Mouse (Mus musculus) lung, embryonic 16.5 days (tissue): ENCODE results near the gene Sema3g. TPM values are rescaled to one million over a fixed set of nuclear protein-coding genes. Genes with fewer than 3 reads are reported as not detected.

Experiments
- ATAC-seq: fragments of 200-750 bp; cut with Nextera tagmentation; 2 replicates; pipeline ENCODE4 v1.8.0; 2017; ENCODE audit warnings: low read depth, mild to moderate bottlenecking, moderate library complexity
- H3K27ac ChIP-seq: fragments of 300-500 bp; sonication (generic); 2 replicates; pipeline ENCODE4 v1.5.1; 2014; ENCODE audit warnings: mild to moderate bottlenecking, control low read depth, low read length
- H3K27me3 ChIP-seq: fragments of 300-500 bp; sonication (generic); 2 replicates; pipeline ENCODE4 v1.6.1; 2014; ENCODE audit warnings: low read depth, low read length, mixed read lengths; ENCODE audit not compliant: control insufficient read depth, insufficient read depth
- H3K36me3 ChIP-seq: fragments of 300-500 bp; sonication (generic); 2 replicates; pipeline ENCODE4 v1.6.1; 2014; ENCODE audit warnings: low read length; ENCODE audit not compliant: control insufficient read depth, insufficient read depth
- H3K4me1 ChIP-seq: fragments of 300-500 bp; sonication (generic); replicated peaks from 2 replicates; pipeline ENCODE4 v1.6.1; 2014; ENCODE audit warnings: low read length, mixed read lengths; ENCODE audit not compliant: control insufficient read depth, insufficient read depth
- H3K4me2 ChIP-seq: fragments of 300-500 bp; sonication (generic); 2 replicates; pipeline ENCODE4 v1.6.1; 2014; ENCODE audit warnings: low read depth, low read length, control low read depth
- H3K4me3 ChIP-seq: fragments of 300-500 bp; sonication (generic); 2 replicates; pipeline ENCODE4 v1.5.1; 2014; ENCODE audit warnings: mild to moderate bottlenecking, low read length, control low read depth
- H3K9ac ChIP-seq: fragments of 300-500 bp; sonication (generic); 2 replicates; pipeline ENCODE4 v1.6.1; 2014; ENCODE audit warnings: low read length, control low read depth
- H3K9me3 ChIP-seq: fragments of 300-500 bp; sonication (generic); 2 replicates; pipeline ENCODE4 v1.6.1; 2016; ENCODE audit warnings: low read length; ENCODE audit not compliant: control insufficient read depth
- WGBS: fragments of 180-500 bp; shearing (Covaris S2); extraction: QIAGEN DNeasy Blood & Tissue Kit; methylation state at CpG from one replicate; pipeline ENCODE4 v1.1.7; 2014; 5-methylcytosine and 5-hydroxymethylcytosine counted together
- polyA plus RNA-seq: library from polyadenylated mRNA; unstranded; fragments of >200 nt; fragmentation: Nextera tagmentation; extraction: Ambion mirVana; gene quantifications from 2 replicates; pipeline ENCODE4 v1.2.1, GENCODE M21; 2015

The Sema3g gene
- polyA plus RNA-seq, 1 experiment from 2014 or later: 2.7 TPM

DNA sequence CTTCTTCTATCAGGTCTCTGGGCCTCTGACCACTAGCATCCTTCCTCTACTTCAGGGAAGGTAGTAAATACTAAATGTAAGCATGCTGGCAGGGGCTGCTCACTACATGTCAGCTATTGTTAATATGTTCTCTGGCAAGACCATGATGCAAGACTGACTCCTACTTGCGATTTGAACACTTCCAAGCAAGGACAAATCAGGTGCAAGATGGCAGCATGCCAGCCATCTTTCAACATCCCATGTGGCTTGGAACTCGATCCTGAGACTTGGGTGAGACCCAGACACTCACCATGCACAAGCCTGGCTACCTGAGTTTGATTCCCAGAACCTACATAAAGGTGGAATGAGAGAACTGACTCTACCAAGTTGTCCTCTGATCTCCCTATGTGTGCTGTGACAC lies 25.7 kb upstream of the Sema3g start:
- 46% methylated on average over 2 of the region's 2 CpGs for WGBS
- no peak for ATAC-seq
- Histone ChIP-seq H3K4me3 (no peak overlapping the region), H3K27me3 (no peaks in the 10 kb centered on the region), H3K27ac (no peak overlapping the region), H3K4me1 (peaks cover 12% of the 10 kb centered on the region), H3K9ac (no peak overlapping the region), H3K36me3 (peaks cover 43% of the 10 kb centered on the region), H3K4me2 (no peak overlapping the region), H3K9me3 (no peaks in the 10 kb centered on the region)

DNA sequence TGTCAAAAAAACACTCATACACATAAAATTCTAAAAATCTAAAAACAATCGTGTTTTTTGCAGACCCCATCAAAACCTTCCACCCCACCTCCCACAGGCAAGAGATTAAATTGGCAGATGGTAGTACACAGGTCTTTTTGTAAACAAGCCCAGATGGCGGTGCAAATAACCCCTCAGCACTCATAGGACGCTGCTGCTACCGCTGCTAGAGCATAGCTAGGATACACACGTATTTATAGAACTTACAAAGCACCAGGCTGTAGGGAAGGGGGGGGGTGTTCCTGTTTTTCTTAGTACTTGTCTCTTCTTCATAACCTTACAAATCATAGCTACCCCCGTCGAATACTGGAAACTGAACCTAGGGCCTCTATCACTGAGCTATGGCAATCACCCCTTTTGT lies 23.9 kb upstream of the Sema3g start:
- Histone ChIP-seq H3K27ac (peak overlapping the region; percentile 49; the same call in 1 of the 2 replicates), H3K9ac (no peak overlapping the region), H3K4me2 (no peak overlapping the region), H3K9me3 (no peaks in the 10 kb centered on the region), H3K4me3 (no peak overlapping the region), H3K36me3 (peaks cover 32% of the 10 kb centered on the region), H3K4me1 (peaks cover 13% of the 10 kb centered on the region), H3K27me3 (no peaks in the 10 kb centered on the region)
- 60% methylated on average over 7 of the region's 7 CpGs for WGBS
- ATAC-seq: no peak

DNA sequence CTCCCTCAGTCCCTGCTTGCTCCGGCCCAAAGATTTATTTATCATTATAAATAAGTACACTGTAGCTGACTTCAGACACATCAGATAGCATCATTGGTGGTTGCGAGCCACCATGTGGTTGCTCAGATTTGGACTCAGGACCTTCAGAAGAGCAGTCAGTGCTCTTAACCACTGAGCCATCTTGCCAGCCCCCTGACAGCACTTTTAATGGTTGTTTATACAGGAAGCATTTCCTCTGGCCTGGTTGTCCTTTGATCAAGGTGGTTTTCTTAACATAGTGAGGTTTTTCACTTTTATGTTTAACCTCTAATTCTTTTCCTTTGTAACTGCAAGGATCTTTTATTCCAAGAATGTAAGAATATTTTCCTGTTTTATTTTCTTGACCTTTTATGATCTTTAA lies 23.2 kb upstream of the Sema3g start:
- Histone ChIP-seq H3K36me3 (peaks cover 34% of the 10 kb centered on the region), H3K4me2 (no peak overlapping the region), H3K27ac (peak overlapping the region; percentile 49; the same call in 1 of the 2 replicates), H3K9me3 (no peaks in the 10 kb centered on the region), H3K4me3 (no peak overlapping the region), H3K9ac (no peak overlapping the region), H3K27me3 (no peaks in the 10 kb centered on the region), H3K4me1 (peaks cover 17% of the 10 kb centered on the region)
- 64% methylated on average over 2 of the region's 2 CpGs for WGBS
- ATAC-seq: peak; percentile 18; the same call in 1 of the 2 replicates

DNA sequence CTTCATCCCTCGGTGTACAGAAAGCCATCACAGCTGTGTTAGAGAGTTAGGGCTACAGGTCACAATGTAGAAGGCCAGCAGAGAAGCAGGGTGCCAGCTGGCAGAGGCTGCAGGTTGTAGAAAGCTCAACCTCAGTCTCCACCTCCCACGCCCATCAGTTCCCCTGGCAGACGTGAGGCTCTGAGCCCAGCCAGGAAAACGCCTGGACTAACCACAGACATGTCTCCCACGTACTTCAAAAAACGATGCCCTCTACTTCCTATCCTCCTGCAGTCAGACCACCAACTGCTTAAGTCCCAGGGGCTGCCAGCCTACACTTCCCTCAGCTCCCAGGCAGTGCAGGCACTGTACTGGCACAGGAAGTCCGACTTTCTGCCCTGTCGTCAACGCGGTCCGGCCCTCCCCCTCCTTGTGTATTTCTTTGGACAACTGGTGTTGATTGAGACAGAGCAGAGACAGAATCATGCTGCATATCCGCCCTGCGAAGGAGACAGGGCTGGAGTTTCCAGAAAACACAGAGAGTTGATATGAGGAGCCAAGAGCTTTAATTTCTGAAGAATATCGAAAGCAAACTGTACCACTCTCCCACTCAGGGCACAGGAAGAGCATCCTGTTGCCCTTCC lies 22.7 kb upstream of the Sema3g start:
- Histone ChIP-seq H3K4me3 (no peak overlapping the region), H3K27ac (peak overlapping the region; percentile 89), H3K9me3 (no peaks in the 10 kb centered on the region), H3K36me3 (peaks cover 29% of the 10 kb centered on the region), H3K4me2 (peak overlapping the region; percentile 22; the same call in 1 of the 2 replicates), H3K27me3 (no peaks in the 10 kb centered on the region), H3K9ac (no peak overlapping the region), H3K4me1 (peaks cover 23% of the 10 kb centered on the region)
- 39% methylated on average over 14 of the region's 14 CpGs for WGBS
- ATAC-seq: peak; percentile 83

DNA sequence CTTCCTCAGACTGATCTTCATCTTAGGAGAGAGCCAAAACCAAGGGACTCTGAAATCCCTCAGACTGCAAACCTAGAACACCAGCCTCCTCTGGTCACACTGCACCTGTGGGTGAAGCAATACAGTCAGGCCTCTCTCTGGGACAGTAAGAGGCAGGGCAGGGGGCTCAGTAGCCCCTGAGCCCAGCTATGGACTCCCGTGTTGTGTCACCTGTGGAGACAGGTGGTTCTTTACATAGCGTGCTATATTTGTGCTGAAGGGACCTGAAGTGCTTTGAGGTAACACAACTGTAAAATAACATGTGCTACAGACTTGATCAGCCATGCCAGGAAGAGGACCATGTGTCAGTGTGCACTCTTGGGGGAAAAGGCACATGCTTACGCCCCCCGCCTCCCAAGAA lies 22.1 kb upstream of the Sema3g start:
- peak overlapping the region; percentile 33; the same call in 1 of the 2 replicates for H3K9ac ChIP-seq
- ATAC-seq: no peak
- peaks cover 27% of the 10 kb centered on the region for H3K36me3 ChIP-seq
- peak overlapping the region; percentile 89 for H3K27ac ChIP-seq
- peaks cover 27% of the 10 kb centered on the region for H3K4me1 ChIP-seq
- H3K4me3 ChIP-seq: no peak overlapping the region
- no peaks in the 10 kb centered on the region for H3K9me3 ChIP-seq
- H3K4me2 ChIP-seq: peak overlapping the region; percentile 22; the same call in 1 of the 2 replicates
- H3K27me3 ChIP-seq: no peaks in the 10 kb centered on the region
- 84% methylated on average over 4 of the region's 4 CpGs for WGBS

DNA sequence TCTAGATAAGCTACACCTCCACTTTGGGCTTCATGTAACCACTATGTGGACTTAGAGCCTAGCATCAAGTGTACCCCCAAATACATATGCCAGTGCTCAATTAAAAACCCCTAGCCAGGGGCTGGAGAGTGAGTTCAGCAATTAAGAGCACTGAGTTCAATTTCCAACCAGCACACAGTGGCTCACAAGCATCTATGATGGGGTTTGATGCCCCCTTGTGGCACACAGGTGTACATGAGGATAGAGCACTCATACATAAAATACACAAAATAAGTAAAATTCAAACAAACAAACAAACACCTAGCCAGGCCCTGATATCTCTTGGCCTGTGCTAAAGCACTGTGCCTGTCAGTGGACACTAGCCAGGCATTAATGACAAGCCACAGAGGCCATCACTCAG lies 21.7 kb upstream of the Sema3g start:
- Histone ChIP-seq H3K4me2 (no peak overlapping the region), H3K27ac (peak overlapping the region; percentile 89), H3K4me1 (peaks cover 27% of the 10 kb centered on the region), H3K9ac (no peak overlapping the region), H3K27me3 (no peaks in the 10 kb centered on the region), H3K36me3 (peaks cover 22% of the 10 kb centered on the region), H3K9me3 (no peaks in the 10 kb centered on the region), H3K4me3 (no peak overlapping the region)
- no peak for ATAC-seq

DNA sequence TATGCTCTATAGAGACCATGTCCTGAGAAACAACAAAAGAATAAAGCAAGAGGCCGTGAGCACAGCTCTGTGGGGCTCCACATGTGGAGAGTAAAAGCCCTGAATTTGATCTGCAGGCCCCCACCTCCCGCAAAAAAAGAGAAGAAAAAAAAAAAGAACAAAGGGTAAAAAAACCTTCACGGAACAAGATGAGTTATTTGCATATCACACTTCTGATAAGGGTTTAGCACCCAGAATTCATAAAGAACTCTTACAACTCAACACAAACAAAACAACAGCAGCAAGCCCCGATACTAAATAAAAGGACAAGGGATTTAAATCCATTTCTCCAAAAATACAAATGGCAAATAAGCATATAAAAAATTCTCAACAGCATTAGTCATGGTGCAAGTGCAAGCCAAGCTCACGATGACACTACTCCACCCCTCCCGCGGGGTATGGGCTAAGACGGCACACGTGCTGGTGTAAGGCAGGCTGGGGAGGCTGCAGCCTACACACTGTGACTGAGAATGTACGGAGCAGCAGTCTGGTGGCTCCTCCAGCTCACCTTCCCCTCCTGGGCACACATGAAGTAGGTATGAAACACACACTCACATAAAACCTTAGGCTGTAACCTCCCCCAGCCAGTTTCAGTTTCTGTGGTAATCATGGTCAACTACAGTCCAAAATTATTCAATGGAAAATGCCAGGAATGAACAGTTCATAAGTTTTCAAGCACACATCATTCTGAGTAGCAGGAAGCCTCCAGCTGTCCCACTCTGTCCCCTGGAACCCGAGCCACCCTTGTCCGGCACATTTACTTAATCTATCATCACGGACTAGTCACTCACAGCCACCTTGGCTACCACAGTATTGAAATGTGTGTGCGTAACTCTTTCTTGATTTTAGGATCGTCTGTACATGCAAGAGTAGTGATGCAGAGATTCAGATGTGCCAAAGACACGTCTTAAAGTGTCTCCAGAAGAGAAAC lies 19.8 kb upstream of the Sema3g start:
- H3K9ac ChIP-seq: no peak overlapping the region
- no peaks in the 10 kb centered on the region for H3K27me3 ChIP-seq
- peak; percentile 79 for ATAC-seq
- H3K27ac ChIP-seq: peak overlapping the region; percentile 86
- peak overlapping the region; percentile 30; the same call in 1 of the 2 replicates for H3K4me2 ChIP-seq
- peaks cover 26% of the 10 kb centered on the region for H3K36me3 ChIP-seq
- no peaks in the 10 kb centered on the region for H3K9me3 ChIP-seq
- H3K4me1 ChIP-seq: peaks cover 27% of the 10 kb centered on the region
- 55% methylated on average over 16 of the region's 16 CpGs for WGBS
- H3K4me3 ChIP-seq: no peak overlapping the region

DNA sequence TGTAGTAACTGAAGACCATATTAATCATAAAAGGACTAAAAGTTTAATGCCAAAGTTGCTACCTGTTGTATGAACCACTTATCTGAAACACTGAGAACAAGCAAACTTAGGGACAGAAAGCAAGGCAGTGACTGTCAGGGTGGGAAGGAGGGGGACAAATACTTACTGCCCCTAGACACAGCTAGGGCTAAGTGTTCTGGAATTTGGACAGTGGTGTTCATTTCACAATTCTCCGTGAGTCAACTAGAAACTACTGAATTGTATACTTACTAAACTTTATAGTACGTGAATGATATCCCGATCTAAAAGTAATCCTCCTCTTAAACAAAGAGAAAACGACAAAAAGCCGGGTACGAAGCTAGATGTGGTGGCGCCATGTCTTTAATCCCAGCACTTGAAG lies 18.1 kb upstream of the Sema3g start:
- Histone ChIP-seq H3K4me1 (peaks cover 29% of the 10 kb centered on the region), H3K27me3 (no peaks in the 10 kb centered on the region), H3K9ac (no peak overlapping the region), H3K9me3 (no peaks in the 10 kb centered on the region), H3K4me3 (no peak overlapping the region), H3K27ac (peak overlapping the region; percentile 56; the same call in 1 of the 2 replicates), H3K4me2 (no peak overlapping the region), H3K36me3 (peaks cover 37% of the 10 kb centered on the region)
- no peak for ATAC-seq
- WGBS: 85% methylated on average over 7 of the region's 7 CpGs

DNA sequence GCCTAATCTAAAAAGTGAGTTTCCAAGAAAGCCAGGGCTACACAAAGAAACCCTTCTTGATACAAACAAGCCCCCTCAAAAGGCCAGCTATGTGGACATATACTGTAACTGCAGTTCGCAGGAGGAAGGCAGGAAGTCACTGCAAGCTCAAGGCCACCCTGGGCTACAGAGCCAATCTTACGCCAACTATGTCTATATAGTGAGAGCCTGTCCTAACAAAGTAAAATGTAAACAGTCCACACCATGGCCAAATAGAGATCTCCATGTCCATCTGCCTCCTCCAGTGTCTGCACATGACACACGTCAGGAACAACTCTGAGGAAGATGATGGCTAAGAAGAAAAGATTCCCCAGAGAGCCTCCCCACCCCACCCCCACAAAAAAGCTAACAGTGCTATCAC lies 17.6 kb upstream of the Sema3g start:
- Histone ChIP-seq H3K9me3 (no peaks in the 10 kb centered on the region), H3K4me2 (no peak overlapping the region), H3K36me3 (peaks cover 37% of the 10 kb centered on the region), H3K4me3 (no peak overlapping the region), H3K27me3 (no peaks in the 10 kb centered on the region), H3K4me1 (peaks cover 32% of the 10 kb centered on the region), H3K9ac (no peak overlapping the region), H3K27ac (peak overlapping the region; percentile 56; the same call in 1 of the 2 replicates)
- ATAC-seq: no peak
- WGBS: 49% methylated on average over 3 of the region's 3 CpGs
